Mouse (Mus musculus) yolk sac, embryonic 10.5 days (tissue): ENCODE data around the gene Ripply2.
"Not testable (repeated sequence)": the region's sequence is repeated elsewhere in the genome, so short reads cannot be mapped to it uniquely, and the experiment has no call there.

Experiments
- DNase-seq: peaks from one replicate; pipeline ENCODE4 v3.0.0-alpha.2; 2017; ENCODE audit warnings: low spot score

Ripply2 gene

GRCm38 (mm10) chr9:87015288-87015937 lies at the start of gene Ripply2:
Ripply2 (plus strand) TSS chr9:87015537.
- DNase-seq = no peak

- DNase-seq = not testable (repeated sequence)
These were observed 42.9 kb upstream of the Ripply2 start for GRCm38 (mm10) chr9:86972471-86972870.

- DNase-seq = no peak
These were observed 41.8 kb upstream of the Ripply2 start for GRCm38 (mm10) chr9:86973562-86973961.

- no peak for DNase-seq
These were observed 38.4 kb upstream of the Ripply2 start for GRCm38 (mm10) chr9:86976896-86977295.

- no peak for DNase-seq
These were observed 37.0 kb upstream of the Ripply2 start for GRCm38 (mm10) chr9:86978257-86978907.

GRCm38 (mm10) chr9:86980048-86980447 lies 35.3 kb upstream of the Ripply2 start:
- no peak for DNase-seq

- DNase-seq = no peak
These were observed 34.4 kb upstream of the Ripply2 start for GRCm38 (mm10) chr9:86980942-86981341.

GRCm38 (mm10) chr9:86981551-86981950 lies 33.8 kb upstream of the Ripply2 start:
- no peak for DNase-seq

GRCm38 (mm10) chr9:86984583-86984982 lies 30.8 kb upstream of the Ripply2 start:
- DNase-seq = no peak

GRCm38 (mm10) chr9:86985105-86985504 lies 30.2 kb upstream of the Ripply2 start:
- DNase-seq = no peak

GRCm38 (mm10) chr9:86986703-86987296 lies 28.5 kb upstream of the Ripply2 start:
- no peak for DNase-seq

- no peak for DNase-seq
These were observed 25.5 kb upstream of the Ripply2 start for GRCm38 (mm10) chr9:86989822-86990221.

GRCm38 (mm10) chr9:86991758-86992157 lies 23.6 kb upstream of the Ripply2 start:
- DNase-seq = no peak

- DNase-seq = no peak
These were observed 18.2 kb upstream of the Ripply2 start for GRCm38 (mm10) chr9:86997046-86997691.

GRCm38 (mm10) chr9:86999956-87000582 lies 15.3 kb upstream of the Ripply2 start:
- no peak for DNase-seq

- no peak for DNase-seq
These were observed 10.5 kb upstream of the Ripply2 start for GRCm38 (mm10) chr9:87004701-87005434.

- no peak for DNase-seq
These were observed 9.9 kb upstream of the Ripply2 start for GRCm38 (mm10) chr9:87005435-87005779.

GRCm38 (mm10) chr9:87008507-87008906 lies 6.8 kb upstream of the Ripply2 start:
- DNase-seq = no peak

- no peak for DNase-seq
These were observed 6.4 kb upstream of the Ripply2 start for GRCm38 (mm10) chr9:87008919-87009318.

GRCm38 (mm10) chr9:87015938-87016294 lies 579 bp downstream of the Ripply2 start:
- DNase-seq = no peak

- DNase-seq = peak; percentile 96
These were observed 6.6 kb downstream of the Ripply2 start, which contains the start of gene Cyb5r4 for GRCm38 (mm10) chr9:87021778-87022523. Cyb5r4 (plus strand) TSS chr9:87022014.
